Mouse (Mus musculus): ENCODE results near the gene Ralgds. TPM values are rescaled to one million over a fixed set of nuclear protein-coding genes. Genes with fewer than 3 reads are reported as not detected.

Gene Ralgds
- polyA plus RNA-seq, 1 experiment from 2014 or later: 50.3 TPM

- peaks cover 4% of the 10 kb centered on the region; the same call in 1 of the 2 replicates for H3K4me1 ChIP-seq
- no peak overlapping the region for H3K27ac ChIP-seq
- H3K4me3 ChIP-seq: no peak overlapping the region
- no peak overlapping the region for H3K4me2 ChIP-seq
- ATAC-seq (ENCODE audit: insufficient number of reproducible peaks, low FRiP score, low TSS enrichment, low read depth): no peak
- 70% methylated on average over 6 of the region's 6 CpGs for WGBS
- no peaks in the 10 kb centered on the region for H3K36me3 ChIP-seq
- no peaks in the 10 kb centered on the region for H3K9me3 ChIP-seq
- H3K9ac ChIP-seq: no peak overlapping the region
- H3K27me3 ChIP-seq: no peaks in the 10 kb centered on the region
These were observed 86.6 kb downstream of the Ralgds start for GRCm38 (mm10) chr2:28599569-28599900.

- Histone ChIP-seq H3K27me3 (no peaks in the 10 kb centered on the region), H3K9ac (no peak overlapping the region), H3K4me2 (no peak overlapping the region), H3K9me3 (no peaks in the 10 kb centered on the region), H3K4me3 (no peak overlapping the region), H3K36me3 (no peaks in the 10 kb centered on the region), H3K27ac (no peak overlapping the region), H3K4me1 (peaks cover 9% of the 10 kb centered on the region; the same call in 1 of the 2 replicates)
- ATAC-seq (ENCODE audit: insufficient number of reproducible peaks, low FRiP score, low TSS enrichment, low read depth): no peak
- 66% methylated on average over 12 of the region's 12 CpGs for WGBS
These were observed 89.0 kb downstream of the Ralgds start for GRCm38 (mm10) chr2:28601720-28602590.

Other genes starting within 250 kb of the Ralgds start
- gene Ppp1r26, start 66.3 kb upstream of the Ralgds start, polyA plus RNA-seq (2015; fragmentation: Nextera tagmentation; extraction: Ambion mirVana): 4.3 and 5.0 TPM in 2 replicates
- gene 1700007K13Rik, start 46.8 kb upstream of the Ralgds start, polyA plus RNA-seq (2015; fragmentation: Nextera tagmentation; extraction: Ambion mirVana): 0.89 and 1.1 TPM in 2 replicates
- 50.3 and 51.3 TPM in 2 replicates for gene Mrps2, start 45.1 kb upstream of the Ralgds start, polyA plus RNA-seq (2015; fragmentation: Nextera tagmentation; extraction: Ambion mirVana)
- 0.56 and 1.1 TPM in 2 replicates for gene Gbgt1, start 16.2 kb upstream of the Ralgds start, polyA plus RNA-seq (2015; fragmentation: Nextera tagmentation; extraction: Ambion mirVana)
- 1.9 and 4.5 TPM in 2 replicates for gene Gm10134, start 7.0 kb upstream of the Ralgds start, polyA plus RNA-seq (2015; fragmentation: Nextera tagmentation; extraction: Ambion mirVana)
- gene Cel, start 50.3 kb downstream of the Ralgds start, polyA plus RNA-seq (2015; fragmentation: Nextera tagmentation; extraction: Ambion mirVana): 0.35 TPM in 1 of 2 replicates, not detected in the other
- gene Gtf3c5, start 70.6 kb downstream of the Ralgds start, polyA plus RNA-seq (2015; fragmentation: Nextera tagmentation; extraction: Ambion mirVana): 41.8 and 44.1 TPM in 2 replicates
- 0.14 and 0.45 TPM in 2 replicates for gene Gfi1b, start 108.9 kb downstream of the Ralgds start, polyA plus RNA-seq (2015; fragmentation: Nextera tagmentation; extraction: Ambion mirVana)
- 15.7 TPM in 2 replicates for gene Tsc1, start 128.1 kb downstream of the Ralgds start, polyA plus RNA-seq (2015; fragmentation: Nextera tagmentation; extraction: Ambion mirVana)
- 1.1 and 1.2 TPM in 2 replicates for gene Spaca9, start 186.6 kb downstream of the Ralgds start, polyA plus RNA-seq (2015; fragmentation: Nextera tagmentation; extraction: Ambion mirVana)
- gene Ak8, start 187.0 kb downstream of the Ralgds start, polyA plus RNA-seq (2015; fragmentation: Nextera tagmentation; extraction: Ambion mirVana): 0.58 and 0.94 TPM in 2 replicates